27 mouse cellular contexts compared by ENCODE assay signal in the genomic region with DNA sequence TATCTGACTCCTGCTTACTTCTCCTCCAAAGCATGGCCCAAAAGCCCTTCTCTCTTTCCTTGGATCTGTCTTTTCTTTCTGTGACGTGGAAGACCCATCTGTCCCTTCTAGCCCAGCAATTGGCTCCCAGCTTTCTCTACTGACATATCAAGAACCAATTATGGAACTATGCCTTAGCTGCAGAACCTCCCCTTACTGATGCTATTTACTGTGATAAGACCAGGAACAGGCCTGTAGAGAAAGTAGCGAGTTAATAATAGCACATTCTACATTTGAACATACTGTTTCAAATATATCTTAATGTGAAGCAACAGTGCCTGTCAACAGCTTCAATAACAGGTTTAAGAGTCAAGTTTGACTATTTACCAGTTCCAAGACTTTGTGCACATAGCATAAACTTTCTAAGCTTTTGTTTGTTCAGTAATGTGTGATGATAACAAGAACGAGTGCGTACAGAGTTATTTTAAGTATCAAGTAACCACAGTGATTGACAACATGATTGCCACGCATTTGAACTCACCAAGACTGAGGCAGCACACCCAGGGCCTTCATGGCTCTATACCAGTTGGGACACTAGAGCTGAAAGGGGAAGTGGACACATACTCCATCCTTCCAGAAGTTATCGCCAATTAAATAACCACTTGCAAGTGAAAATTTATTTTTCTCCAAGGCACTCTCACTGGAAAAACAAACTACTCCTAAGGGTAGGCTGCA.
DNase-seq lines count a peak whose midpoint lies in the region; ATAC-seq and TF ChIP-seq lines count a peak whose summit lies in the region.
"Had no signal": no experiment of that assay in that cellular context is flagged by ENCODE, and none has a peak within 500 bp of the region (broad histone marks: within the 10 kb centered on the region; RNA-seq: fewer than 3 reads in every experiment).

No protein-coding gene starts in this region.

- no peak; the same call in 1 of the 2 replicates for ATAC-seq in heart, embryonic 13.5 days (ENCODE audit: extremely low read depth, insufficient number of reproducible peaks, low FRiP score, low TSS enrichment)
- peak; percentile 89 for ATAC-seq in heart, embryonic 16.5 days (replicated peaks; ENCODE audit: extremely low read depth, insufficient read depth, low FRiP score)
- ATAC-seq: activated CD4-positive, CD25-positive, alpha-beta regulatory T cell, adult 4 months; hindbrain, postnatal 0 days; inflammation-experienced regulatory T-cells, adult 6 months; intestine, embryonic 16.5 days had no signal

- peaks cover 6% of the 10 kb centered on the region; the same call in 1 of the 2 replicates for H3K4me1 ChIP-seq in heart, embryonic 10.5 days
- H3K4me1 ChIP-seq in heart, adult 2 months (ENCODE audit: control insufficient read depth, insufficient read depth, low read length): no peaks in the 10 kb centered on the region
- peaks cover 33% of the 10 kb centered on the region for H3K4me1 ChIP-seq in heart, embryonic 13.5 days
- H3K4me1 ChIP-seq in heart, embryonic 16.5 days (ENCODE audit: control insufficient read depth, insufficient read depth, low read length): peaks cover 22% of the 10 kb centered on the region
- H3K4me1 ChIP-seq in limb, embryonic 10.5 days: peaks cover 26% of the 10 kb centered on the region

- H3K4me3 ChIP-seq in heart, embryonic 10.5 days: no peak overlapping the region
- H3K4me3 ChIP-seq in heart, adult 2 months: no peak overlapping the region
- H3K4me3 ChIP-seq in heart, embryonic 13.5 days: no peak overlapping the region
- no peak overlapping the region for H3K4me3 ChIP-seq in heart, embryonic 16.5 days (ENCODE audit: low read length)
- H3K4me3 ChIP-seq in limb, embryonic 10.5 days: no peak overlapping the region
- H3K4me3 ChIP-seq: embryonic facial prominence, embryonic 10.5 days; embryonic facial prominence, embryonic 13.5 days; erythroblast, embryonic 14.5 days; forebrain, embryonic 12.5 days; forebrain, embryonic 15.5 days had no signal

- 52% methylated on average over 6 of the region's 6 CpGs for WGBS in heart, embryonic 10.5 days
- WGBS in heart, adult 2 months: 46% methylated on average over 6 of the region's 6 CpGs
- WGBS in heart, embryonic 13.5 days: 31% methylated on average over 6 of the region's 6 CpGs
- WGBS in heart, embryonic 16.5 days: 35% methylated on average over 6 of the region's 6 CpGs
- WGBS in limb, embryonic 10.5 days: 89% methylated on average over 6 of the region's 6 CpGs

- no peak for DNase-seq in heart, embryonic 10.5 days (ENCODE audit: low spot score)
- no peak for DNase-seq in heart, adult 2 months
- DNase-seq in heart, postnatal 10 days: no peak
- DNase-seq in heart, postnatal 4 days: no peak
- no peak for DNase-seq in limb, embryonic 10.5 days (ENCODE audit: low spot score)
- DNase-seq: adrenal gland, adult 8-10 months; adrenal gland, postnatal 25 days; cerebellum, adult 11-12 months; cerebellum, adult 8-10 months; cerebellum, postnatal 10 days; cerebellum, postnatal 36 days; embryo, embryonic 11 days; gastrocnemius, postnatal 25 days; heart, postnatal 36 days; kidney, adult 2 months had no signal

- no peaks in the 10 kb centered on the region for H3K9me3 ChIP-seq in heart, embryonic 10.5 days
- H3K9me3 ChIP-seq in heart, embryonic 13.5 days: no peaks in the 10 kb centered on the region
- no peaks in the 10 kb centered on the region for H3K9me3 ChIP-seq in heart, embryonic 16.5 days (replicated peaks; ENCODE audit: control insufficient read depth, low read length)
- H3K9me3 ChIP-seq in limb, embryonic 10.5 days (replicated peaks): no peaks in the 10 kb centered on the region
- H3K9me3 ChIP-seq: embryonic facial prominence, embryonic 10.5 days; embryonic facial prominence, embryonic 13.5 days; forebrain, embryonic 12.5 days; forebrain, embryonic 15.5 days had no signal

- no peak for TF ChIP-seq POLR2A in heart, adult 2 months (IDR thresholded peaks at IDR 0.05; ENCODE audit: insufficient read depth, low read depth, low read length)

- TF ChIP-seq CTCF in heart, adult 2 months (IDR thresholded peaks at IDR 0.05): no peak

- peak overlapping the region; percentile 42; the same call in 1 of the 2 replicates for H3K27ac ChIP-seq in heart, embryonic 10.5 days
- no peak overlapping the region for H3K27ac ChIP-seq in heart, adult 2 months
- H3K27ac ChIP-seq in heart, embryonic 13.5 days (replicated peaks): peak overlapping the region; percentile 71
- H3K27ac ChIP-seq in heart, embryonic 16.5 days (ENCODE audit: low read length): peak overlapping the region; percentile 89
- H3K27ac ChIP-seq in limb, embryonic 10.5 days: peak overlapping the region; percentile 56; the same call in 1 of the 2 replicates
- H3K27ac ChIP-seq: embryonic facial prominence, embryonic 10.5 days; embryonic facial prominence, embryonic 13.5 days; forebrain, embryonic 12.5 days; forebrain, embryonic 15.5 days; hindbrain, embryonic 14.5 days; hindbrain, postnatal 0 days had no signal

- TF ChIP-seq EP300 in heart, adult 2 months (IDR thresholded peaks at IDR 0.05; ENCODE audit: insufficient read depth, low read depth, low read length): no peak

- H3K27me3 ChIP-seq in heart, embryonic 10.5 days (ENCODE audit: insufficient read depth, poor library complexity, severe bottlenecking): no peaks in the 10 kb centered on the region
- no peaks in the 10 kb centered on the region for H3K27me3 ChIP-seq in heart, adult 2 months (ENCODE audit: control insufficient read depth, insufficient read depth, low read length)
- no peaks in the 10 kb centered on the region for H3K27me3 ChIP-seq in heart, embryonic 13.5 days (replicated peaks)
- no peaks in the 10 kb centered on the region for H3K27me3 ChIP-seq in heart, embryonic 16.5 days (ENCODE audit: control insufficient read depth, insufficient read depth, low read length)
- no peaks in the 10 kb centered on the region for H3K27me3 ChIP-seq in limb, embryonic 10.5 days (ENCODE audit: low read depth, poor library complexity, severe bottlenecking)
- H3K27me3 ChIP-seq: embryonic facial prominence, embryonic 13.5 days; forebrain, embryonic 12.5 days; forebrain, embryonic 15.5 days had no signal

- H3K9ac ChIP-seq in heart, adult 2 months (ENCODE audit: low read depth, low read length): no peak overlapping the region
- no peak overlapping the region for H3K9ac ChIP-seq in heart, embryonic 13.5 days
- H3K9ac ChIP-seq in heart, embryonic 16.5 days (ENCODE audit: low read length): no peak overlapping the region
- H3K9ac ChIP-seq: embryonic facial prominence, embryonic 13.5 days; forebrain, embryonic 12.5 days; forebrain, embryonic 15.5 days; hindbrain, embryonic 14.5 days had no signal

- H3K4me2 ChIP-seq in heart, embryonic 13.5 days: peak overlapping the region; percentile 24
- H3K4me2 ChIP-seq in heart, embryonic 16.5 days (ENCODE audit: low read depth, low read length): peak overlapping the region; percentile 16; the same call in 1 of the 2 replicates
- H3K4me2 ChIP-seq: embryonic facial prominence, embryonic 13.5 days; forebrain, embryonic 12.5 days; forebrain, embryonic 15.5 days; hindbrain, embryonic 14.5 days had no signal

- no peaks in the 10 kb centered on the region for H3K79me2 ChIP-seq in heart, adult 2 months (replicated peaks; ENCODE audit: control insufficient read depth, insufficient read depth, low read length)

- no peaks in the 10 kb centered on the region for H3K36me3 ChIP-seq in heart, embryonic 10.5 days
- no peaks in the 10 kb centered on the region for H3K36me3 ChIP-seq in heart, adult 2 months (ENCODE audit: control insufficient read depth, insufficient read depth, low read length)
- H3K36me3 ChIP-seq in heart, embryonic 13.5 days: no peaks in the 10 kb centered on the region
- H3K36me3 ChIP-seq in heart, embryonic 16.5 days (ENCODE audit: control insufficient read depth, insufficient read depth): no peaks in the 10 kb centered on the region
- no peaks in the 10 kb centered on the region for H3K36me3 ChIP-seq in limb, embryonic 10.5 days
- H3K36me3 ChIP-seq: embryonic facial prominence, embryonic 10.5 days; embryonic facial prominence, embryonic 13.5 days; forebrain, embryonic 12.5 days; forebrain, embryonic 15.5 days had no signal

- intact Hi-C loops in heart, adult 2 months (cut with DNase I): no loop called here
- intact Hi-C loops in heart, postnatal 10 days (cut with DNase I): loop anchor here (2.0 kb wide), 1 partner anchor 15 kb away; no protein-coding TSS in a partner anchor
